Mouse (Mus musculus) c-Kit-negative CD71-positive TER-119-positive erythroid progenitor cells, embryonic 14.5 days (primary cell): ENCODE results near the gene Scgn.

Source experiments
- DNase-seq: peaks from one replicate; pipeline ENCODE4 v3.0.0-alpha.2; 2013; ENCODE audit warnings: low read depth, low spot score

Gene Scgn

GRCm38 (mm10) chr13:23990928-23991327 is at the start of gene Scgn:
Gene Scgn (minus strand): TSS chr13:23991214.
- no peak for DNase-seq

GRCm38 (mm10) chr13:24040221-24040620 is 49.2 kb upstream of the Scgn start:
- DNase-seq = no peak

- DNase-seq = no peak
Observed at GRCm38 (mm10) chr13:24037502-24037901, 46.5 kb upstream of the Scgn start.

DNA sequence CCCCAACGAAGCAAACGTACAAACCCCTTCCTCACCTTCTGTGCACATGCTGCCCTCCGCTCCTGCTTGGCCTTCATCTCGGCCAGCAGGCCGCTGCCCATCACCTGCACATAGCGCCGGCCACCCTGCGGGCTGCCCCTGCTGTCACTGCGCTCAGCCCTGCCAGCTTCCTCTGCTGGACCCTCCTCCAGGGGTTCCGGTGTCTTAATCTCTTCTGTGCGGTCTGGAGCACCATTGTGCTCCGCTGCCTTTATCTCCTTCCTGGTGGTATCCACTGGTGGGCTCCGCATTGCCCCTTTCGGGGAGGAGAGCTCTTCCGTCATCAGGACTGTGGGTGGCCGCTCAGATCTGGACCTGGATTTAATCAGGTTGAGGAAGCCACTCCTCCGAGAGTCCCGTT is 45.1 kb upstream of the Scgn start:
- DNase-seq = no peak

DNA sequence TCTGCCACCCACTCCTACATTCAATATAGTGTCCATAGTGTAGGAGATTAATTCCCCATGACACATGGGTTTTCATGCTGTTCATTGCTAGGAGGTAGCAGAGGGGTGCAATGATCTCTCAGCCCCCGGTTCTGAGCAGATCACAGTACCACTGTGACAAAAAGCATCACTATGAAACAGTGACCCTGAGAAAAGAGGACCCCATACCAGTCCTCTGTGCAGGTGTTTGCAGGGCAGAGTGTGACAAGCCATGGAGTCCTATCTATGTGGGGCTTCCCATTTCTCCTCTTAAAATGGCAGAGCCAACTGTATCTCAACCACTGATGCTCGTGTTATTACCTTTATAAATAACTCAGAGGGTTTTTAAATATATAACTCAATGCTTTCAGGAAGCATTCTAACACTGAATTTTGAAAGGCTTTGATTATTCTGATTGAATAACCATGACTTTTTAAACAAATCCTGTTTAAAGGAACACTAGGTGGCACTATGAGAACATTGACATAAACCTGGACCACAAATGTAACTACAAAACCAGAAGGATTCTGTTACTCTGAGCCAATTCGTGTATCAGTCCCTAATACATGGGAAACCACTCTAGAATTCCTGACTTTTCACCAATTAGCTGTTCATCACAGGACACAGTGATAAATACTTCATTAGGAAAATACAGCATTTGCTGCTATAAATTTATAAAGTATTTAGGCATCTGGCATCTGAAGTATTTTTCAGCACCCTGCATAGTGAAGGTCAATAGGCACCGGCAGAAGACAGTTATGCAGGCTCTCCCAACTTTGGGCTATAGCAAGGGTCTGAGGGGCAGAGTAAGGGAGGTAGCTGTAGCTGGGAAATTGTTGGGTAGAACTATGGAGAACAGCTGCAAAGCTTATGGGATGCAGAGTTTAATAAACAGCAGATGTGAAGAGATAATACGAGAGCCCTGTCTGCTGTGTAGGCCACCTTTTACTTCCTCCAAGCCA is 36.5 kb upstream of the Scgn start:
- no peak for DNase-seq

- no peak for DNase-seq
Observed at GRCm38 (mm10) chr13:24018515-24018914, 27.5 kb upstream of the Scgn start.

- DNase-seq = no peak
Observed at GRCm38 (mm10) chr13:24005528-24005927, 14.5 kb upstream of the Scgn start.

DNA sequence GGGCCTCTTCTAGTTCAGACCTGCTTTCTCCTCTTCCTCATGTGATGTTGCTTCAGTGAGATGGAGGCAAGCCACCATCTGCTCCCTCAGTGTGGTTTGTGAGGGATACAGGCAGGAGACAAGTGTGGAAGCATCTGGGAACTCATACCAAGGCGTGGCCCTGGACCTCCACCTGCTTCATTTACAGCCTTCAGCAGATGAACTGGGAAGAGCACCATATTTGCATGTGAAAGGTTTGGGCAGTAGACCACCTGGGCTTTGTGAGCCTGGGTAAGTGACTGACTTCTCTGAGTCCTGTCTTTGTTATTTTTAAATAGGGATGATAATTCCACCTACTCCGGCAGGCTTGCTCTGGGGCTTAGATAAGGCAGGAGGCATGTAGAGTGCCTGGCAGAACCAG is 10.8 kb upstream of the Scgn start:
- no peak for DNase-seq

- DNase-seq = no peak
Observed at GRCm38 (mm10) chr13:24001081-24001480, 10.1 kb upstream of the Scgn start.

- no peak for DNase-seq
Observed at GRCm38 (mm10) chr13:23998826-23999225, 7.8 kb upstream of the Scgn start.

DNA sequence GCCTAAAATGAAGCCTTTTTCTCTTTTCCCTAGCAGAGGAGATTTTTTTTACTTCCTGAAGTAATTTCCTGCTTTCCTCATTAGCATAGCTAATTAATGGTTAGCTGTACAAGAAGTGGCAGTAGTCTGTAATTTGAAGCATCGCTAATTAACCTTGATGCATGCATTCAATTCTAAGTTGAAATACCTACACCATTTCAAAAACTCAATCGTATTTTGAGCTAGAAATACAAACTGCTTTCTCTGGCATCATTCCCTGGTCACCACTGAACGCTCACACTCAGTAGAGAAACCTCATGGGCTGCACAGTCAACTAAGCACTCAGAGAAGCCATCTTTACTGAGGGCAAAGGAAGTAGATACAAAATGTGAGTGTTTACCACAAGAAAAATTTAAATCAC is 3.7 kb upstream of the Scgn start:
- no peak for DNase-seq

- no peak for DNase-seq
Observed at GRCm38 (mm10) chr13:23994024-23994423, 3.0 kb upstream of the Scgn start.

DNA sequence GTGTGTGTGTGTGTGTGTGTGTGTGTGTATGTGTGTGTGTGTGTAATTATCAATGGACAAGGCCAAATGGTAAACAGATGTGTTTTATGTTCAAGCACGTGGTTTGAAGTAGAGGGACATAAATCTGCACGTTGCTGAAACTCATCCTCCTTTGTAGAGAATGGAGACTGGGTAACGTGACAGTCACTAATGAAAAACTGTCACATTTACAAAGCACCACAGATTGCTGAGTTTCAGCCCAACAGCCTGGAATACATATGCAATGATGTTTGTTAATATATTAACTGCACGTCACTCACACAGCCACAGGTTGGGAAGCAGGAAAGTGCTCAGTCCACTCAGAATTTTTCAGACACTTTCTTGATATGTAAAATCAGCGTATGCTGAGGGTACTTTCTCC is 563 bp downstream of the Scgn start:
- no peak for DNase-seq

GRCm38 (mm10) chr13:23985130-23985529 is 5.9 kb downstream of the Scgn start:
- DNase-seq = no peak

DNA sequence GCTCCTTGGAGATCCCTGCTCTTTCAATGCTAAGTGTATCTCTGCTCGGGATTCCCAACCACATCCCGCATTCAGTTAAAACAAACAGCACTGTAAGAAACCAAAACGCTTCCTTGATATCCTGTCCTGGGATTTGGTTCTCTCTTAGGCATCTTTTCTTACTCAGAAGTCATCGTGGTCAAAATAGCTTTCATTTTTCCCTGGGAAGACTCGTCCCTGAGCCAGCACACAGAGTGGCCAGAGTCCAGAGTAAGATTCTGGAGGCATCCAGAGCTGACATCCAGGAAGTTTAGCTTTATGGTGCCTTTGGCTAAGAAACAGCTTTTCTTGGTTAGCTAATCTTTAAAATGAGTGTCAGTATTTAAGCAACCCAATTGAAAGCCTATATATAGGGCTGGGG is 18.7 kb downstream of the Scgn start:
- DNase-seq = no peak

DNA sequence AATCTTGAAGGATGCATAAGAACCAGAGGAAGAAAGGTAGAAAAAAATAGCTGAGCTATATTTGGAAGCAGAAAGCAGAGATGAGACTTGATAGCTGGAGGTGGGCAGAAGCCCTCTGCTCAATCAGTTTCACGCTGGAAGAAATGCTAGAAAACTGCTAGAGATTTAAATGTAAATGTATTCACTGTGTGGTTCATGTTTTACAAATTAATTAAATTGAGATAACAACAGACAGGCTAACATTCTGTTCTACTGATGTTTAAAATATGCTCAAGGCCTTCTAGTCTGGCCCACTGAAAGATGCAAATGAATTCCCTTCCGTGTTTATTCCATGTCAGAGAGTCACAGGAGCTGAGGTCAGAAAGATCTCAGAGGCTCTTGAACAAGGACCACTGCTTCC is 19.1 kb downstream of the Scgn start:
- no peak for DNase-seq

- no peak for DNase-seq
Observed at GRCm38 (mm10) chr13:23964909-23965308, 26.1 kb downstream of the Scgn start.

DNA sequence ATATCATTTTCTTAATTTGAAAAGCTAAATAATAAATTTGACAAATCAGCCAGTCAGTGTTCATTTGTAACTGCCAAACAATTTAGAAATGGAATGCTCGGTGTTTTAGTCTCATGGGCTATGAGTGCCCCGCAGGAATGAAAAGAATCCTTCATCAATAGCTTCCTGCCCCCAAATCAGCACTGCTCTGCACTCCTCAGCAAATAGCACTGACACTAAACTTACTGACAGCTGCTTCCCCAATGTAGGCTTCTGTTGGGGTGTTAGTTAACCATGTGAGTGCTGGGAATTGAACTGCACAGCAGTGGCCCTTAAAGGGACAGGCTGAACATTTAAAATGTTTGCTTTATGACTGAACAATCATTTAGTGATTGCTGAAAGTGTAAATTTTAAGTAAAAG is 31.2 kb downstream of the Scgn start:
- DNase-seq = no peak

GRCm38 (mm10) chr13:23950928-23951327 is 40.1 kb downstream of the Scgn start:
- DNase-seq = no peak

- no peak for DNase-seq
Observed at GRCm38 (mm10) chr13:23949484-23950246, 41.3 kb downstream of the Scgn start.

- DNase-seq = no peak
Observed at GRCm38 (mm10) chr13:23946254-23946653, 44.8 kb downstream of the Scgn start.

DNA sequence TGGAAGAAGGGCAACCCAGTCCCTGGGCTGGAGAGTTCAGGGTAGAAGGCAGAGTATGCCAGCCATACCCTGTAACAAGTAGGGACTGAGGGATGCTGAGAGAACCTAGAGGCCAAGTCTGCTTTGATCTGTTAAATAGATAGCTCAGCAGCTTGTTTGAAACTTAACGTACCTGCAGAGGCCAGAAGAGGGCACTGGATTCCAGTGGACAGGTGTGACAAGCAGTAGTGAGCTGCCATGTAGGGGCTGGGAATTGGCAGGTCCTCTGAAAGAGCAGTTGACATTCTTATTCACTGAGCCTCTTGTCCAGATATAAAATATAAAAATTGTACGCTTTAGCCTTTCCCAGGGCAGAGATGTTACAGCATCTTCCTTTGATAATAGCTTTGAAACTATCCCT is 48.2 kb downstream of the Scgn start:
- no peak for DNase-seq

GRCm38 (mm10) chr13:23940291-23940690 is 50.7 kb downstream of the Scgn start:
- no peak for DNase-seq
